Mouse (Mus musculus) embryonic fibroblast, embryonic 13.5 days (primary cell): ENCODE results near the gene Pank4.

Experiments
- CTCF ChIP-seq: IDR thresholded peaks from 2 replicates; pipeline ENCODE4 v1.5.1; 2011; ENCODE audit warnings: mild to moderate bottlenecking, control low read depth, low read length, moderate library complexity, borderline replicate concordance; ENCODE audit not compliant: insufficient read depth
- POLR2A ChIP-seq: IDR thresholded peaks from 2 replicates; pipeline ENCODE4 v1.6.1; 2011; ENCODE audit warnings: low read depth, mild to moderate bottlenecking, control low read depth, low read length, moderate library complexity

GRCm38 (mm10) chr4:154948940-154949588 lies 14.9 kb upstream of the Pank4 start:
- no peak for TF ChIP-seq POLR2A
- no peak for TF ChIP-seq CTCF
